Mouse (Mus musculus) MEL (cell line): Measurements from ENCODE around the gene Naa40. TPM values are rescaled to one million over a fixed set of nuclear protein-coding genes. Genes with fewer than 3 reads are reported as not detected.

ENCODE experiments used
- DNase-seq: peaks from one replicate; pipeline ENCODE4 v3.0.0; 2011; ENCODE audit warnings: low read depth, low spot score
- H3K27ac ChIP-seq: 2 replicates; pipeline ENCODE4 v1.5.1; 2012; ENCODE audit warnings: low read depth, mild to moderate bottlenecking, control low read depth, low read length, moderate library complexity; ENCODE audit not compliant: control insufficient read depth
- H3K27me3 ChIP-seq, 2 experiments: fragments of 150-350 bp in 1 of 2; sonication (generic) in 1 of 2; 2 replicates each; pipeline ENCODE4 v1.6.1; 2012; ENCODE audit warnings: low read length in 2 of 2, mild to moderate bottlenecking in 2 of 2, improper control_type of control experiment in 1 of 2, moderate library complexity in 1 of 2; ENCODE audit not compliant: insufficient read depth in 2 of 2, control insufficient read depth in 1 of 2
- H3K36me3 ChIP-seq, 2 experiments: 2 replicates each; pipeline ENCODE4 v1.6.1; 2012 to 2014; ENCODE audit warnings: low read length in 2 of 2, improper control_type of control experiment in 1 of 2, inconsistent platforms in 1 of 2, mild to moderate bottlenecking in 1 of 2; ENCODE audit not compliant: insufficient read depth in 2 of 2, control insufficient read depth in 1 of 2
- H3K4me1 ChIP-seq, 2 experiments: fragments of 150-350 bp in 1 of 2; sonication (generic) in 1 of 2; 2 replicates each; pipeline ENCODE4 v1.6.1; 2012; ENCODE audit warnings: low read length in 2 of 2, improper control_type of control experiment in 1 of 2, mild to moderate bottlenecking in 1 of 2; ENCODE audit not compliant: insufficient read depth in 2 of 2, control insufficient read depth in 1 of 2
- H3K4me3 ChIP-seq, 2 experiments: fragments of 150-350 bp in 1 of 2; sonication (generic) in 1 of 2; 2 replicates each; pipeline ENCODE4 v1.5.1; 2012; ENCODE audit warnings: low read depth in 2 of 2, low read length in 2 of 2, mild to moderate bottlenecking in 2 of 2, moderate library complexity in 2 of 2, control low read depth in 1 of 2, improper control_type of control experiment in 1 of 2; ENCODE audit not compliant: control insufficient read depth in 1 of 2, insufficient read depth in 1 of 2
- H3K79me2 ChIP-seq: 2 replicates; pipeline ENCODE4 v1.6.1; 2012; ENCODE audit warnings: mild to moderate bottlenecking, low read length, moderate library complexity; ENCODE audit not compliant: control insufficient read depth, poor library complexity, insufficient read depth
- H3K9ac ChIP-seq: 2 replicates; pipeline ENCODE4 v1.6.1; 2012; ENCODE audit warnings: low read depth, mild to moderate bottlenecking, control low read depth, low read length, moderate library complexity; ENCODE audit not compliant: control insufficient read depth, poor library complexity, severe bottlenecking
- H3K9me3 ChIP-seq: fragments of 150-350 bp; sonication (generic); replicated peaks from 2 replicates; pipeline ENCODE4 v1.6.1; 2012; ENCODE audit warnings: mild to moderate bottlenecking, low read length, improper control_type of control experiment, moderate library complexity; ENCODE audit not compliant: insufficient read depth
- BHLHE40 ChIP-seq: IDR thresholded peaks from 2 replicates; pipeline ENCODE4 v1.6.1; 2012; ENCODE audit warnings: low read depth, mild to moderate bottlenecking, inconsistent platforms, low read length, improper control_type of control experiment, borderline replicate concordance
- E2F4 ChIP-seq: IDR thresholded peaks from 2 replicates; pipeline ENCODE4 v1.6.1; 2011; ENCODE audit warnings: low read depth, low read length, improper control_type of control experiment, borderline replicate concordance
- GABPA ChIP-seq: IDR thresholded peaks from 2 replicates; pipeline ENCODE4 v1.6.1; 2012; ENCODE audit warnings: low read depth, mild to moderate bottlenecking, inconsistent platforms, low read length, improper control_type of control experiment, moderate library complexity
- KAT2A ChIP-seq: conservative IDR thresholded peaks from 2 replicates; pipeline ENCODE4 v1.6.1; 2012; ENCODE audit warnings: low read depth, low read length, improper control_type of control experiment, inconsistent platforms
- MXI1 ChIP-seq: IDR thresholded peaks from 2 replicates; pipeline ENCODE4 v1.6.1; 2011; ENCODE audit warnings: mild to moderate bottlenecking, low read depth, low read length, improper control_type of control experiment
- MYC ChIP-seq: IDR thresholded peaks from 2 replicates; pipeline ENCODE4 v1.6.1; 2011; ENCODE audit warnings: low read depth, mild to moderate bottlenecking, low read length, improper control_type of control experiment, moderate library complexity
- NELFE ChIP-seq: IDR thresholded peaks from 2 replicates; pipeline ENCODE4 v1.6.1; 2011; ENCODE audit warnings: low read depth, low read length, improper control_type of control experiment
- POLR2AphosphoS2 ChIP-seq: IDR thresholded peaks from 2 replicates; pipeline ENCODE4 v1.6.1; 2011; ENCODE audit warnings: low read length, improper control_type of control experiment
- POLR2AphosphoS5 ChIP-seq: IDR thresholded peaks from 2 replicates; pipeline ENCODE4 v1.6.1; 2012; ENCODE audit warnings: low read depth, borderline replicate concordance, mild to moderate bottlenecking, inconsistent platforms, low read length, moderate library complexity, mixed read lengths
- RAD21 ChIP-seq: IDR thresholded peaks from 2 replicates; pipeline ENCODE4 v1.6.1; 2011; ENCODE audit warnings: mild to moderate bottlenecking, low read depth, low read length, improper control_type of control experiment
- RCOR1 ChIP-seq: IDR thresholded peaks from 2 replicates; pipeline ENCODE4 v1.6.1; 2012; ENCODE audit warnings: low read depth, mild to moderate bottlenecking, inconsistent platforms, low read length, improper control_type of control experiment
- USF1 ChIP-seq: IDR thresholded peaks from 2 replicates; pipeline ENCODE4 v1.6.1; 2014; ENCODE audit warnings: low read depth, mild to moderate bottlenecking, inconsistent platforms, low read length, improper control_type of control experiment, moderate library complexity
- USF2 ChIP-seq, 2 experiments: IDR thresholded peaks; 2 replicates each; pipeline ENCODE4 v1.6.1; 2011 to 2012; ENCODE audit warnings: improper control_type of control experiment in 2 of 2, low read length in 2 of 2, borderline replicate concordance in 1 of 2, inconsistent platforms in 1 of 2, low read depth in 1 of 2, mild to moderate bottlenecking in 1 of 2; ENCODE audit not compliant: insufficient read depth in 1 of 2
- ZMIZ1 ChIP-seq: IDR thresholded peaks from 2 replicates; pipeline ENCODE4 v1.6.1; 2012; ENCODE audit warnings: low read depth, mild to moderate bottlenecking, inconsistent platforms, low read length, improper control_type of control experiment, moderate library complexity
- polyA plus RNA-seq, 2 experiments: library from polyadenylated mRNA; stranded (reverse) in 1 of 2; unstranded in 1 of 2; fragments of >175 nt in 1 of 2; fragments of >200 nt in 1 of 2; gene quantifications; 2 replicates each; pipeline versions ENCODE4 v1.2.1 to v1.2.4; 2012; ENCODE audit warnings: low replicate concordance in 2 of 2, low read depth in 1 of 2; ENCODE audit not compliant: insufficient read length in 2 of 2, insufficient read depth in 1 of 2, missing spikeins in 1 of 2
- total RNA-seq: library from RNA; depleted of rRNA; stranded (reverse); fragments of 300-350 nt; gene quantifications from 2 replicates; pipeline ENCODE4 v1.2.3, GENCODE M21; 2012

Gene Naa40
- total and polyA plus RNA-seq, 3 experiments = 46.8 to 75.7 TPM; not detected in 1

DNA sequence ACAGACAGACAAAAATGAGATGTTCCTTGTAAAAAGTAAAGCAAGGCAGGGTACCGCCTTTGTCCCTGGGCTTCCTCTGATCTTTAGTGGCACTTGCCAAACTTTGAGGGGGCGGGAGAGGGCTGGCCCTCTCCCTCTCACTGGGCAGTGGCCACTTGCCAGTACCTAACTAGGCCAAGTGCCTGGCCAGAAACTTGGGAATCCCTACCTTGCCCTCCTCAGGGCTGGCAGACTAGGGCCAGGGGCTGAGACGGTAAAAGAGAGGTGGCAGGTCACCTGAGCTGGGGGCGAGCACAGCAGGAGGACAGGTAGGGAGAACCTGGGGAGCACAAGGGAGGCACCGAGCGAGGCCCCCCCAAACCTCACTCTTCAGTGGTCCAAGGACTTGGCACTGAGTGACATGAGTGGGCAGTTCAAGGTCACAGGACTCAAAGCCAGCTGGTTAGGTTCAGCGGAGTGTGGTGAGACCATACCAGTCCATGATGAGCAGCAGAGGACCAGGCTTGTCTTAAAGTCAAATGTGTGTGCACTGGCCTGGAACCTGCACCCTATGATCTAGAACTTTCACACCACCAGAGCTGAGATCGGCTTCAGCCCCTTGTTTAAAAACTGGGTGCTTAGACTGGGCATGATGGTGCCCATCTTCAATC, 60.1 kb downstream of the Naa40 start:
- DNase-seq = no peak
- Histone ChIP-seq H3K4me3 (no peak overlapping the region), H3K27me3 (no peaks in the 10 kb centered on the region), H3K36me3 (no peaks in the 10 kb centered on the region), H3K79me2 (no peaks in the 10 kb centered on the region), H3K4me1 (no peaks in the 10 kb centered on the region), H3K9ac (no peak overlapping the region), H3K9me3 (no peaks in the 10 kb centered on the region), H3K27ac (no peak overlapping the region)
- no peak for TF ChIP-seq RAD21
- no peak for TF ChIP-seq POLR2AphosphoS5
- no peak for TF ChIP-seq MXI1
- no peak for TF ChIP-seq BHLHE40
- TF ChIP-seq USF2 (IDR thresholded peaks at IDR 0.05; ENCODE audit: borderline replicate concordance in 1 of 2, insufficient read depth in 1 of 2, low read depth in 1 of 2, low read length in 2 of 2) = no peak
- no peak for TF ChIP-seq KAT2A
- no peak for TF ChIP-seq E2F4
- TF ChIP-seq ZMIZ1 = no peak
- no peak for TF ChIP-seq NELFE
- TF ChIP-seq MYC = no peak
- no peak for TF ChIP-seq USF1

DNA sequence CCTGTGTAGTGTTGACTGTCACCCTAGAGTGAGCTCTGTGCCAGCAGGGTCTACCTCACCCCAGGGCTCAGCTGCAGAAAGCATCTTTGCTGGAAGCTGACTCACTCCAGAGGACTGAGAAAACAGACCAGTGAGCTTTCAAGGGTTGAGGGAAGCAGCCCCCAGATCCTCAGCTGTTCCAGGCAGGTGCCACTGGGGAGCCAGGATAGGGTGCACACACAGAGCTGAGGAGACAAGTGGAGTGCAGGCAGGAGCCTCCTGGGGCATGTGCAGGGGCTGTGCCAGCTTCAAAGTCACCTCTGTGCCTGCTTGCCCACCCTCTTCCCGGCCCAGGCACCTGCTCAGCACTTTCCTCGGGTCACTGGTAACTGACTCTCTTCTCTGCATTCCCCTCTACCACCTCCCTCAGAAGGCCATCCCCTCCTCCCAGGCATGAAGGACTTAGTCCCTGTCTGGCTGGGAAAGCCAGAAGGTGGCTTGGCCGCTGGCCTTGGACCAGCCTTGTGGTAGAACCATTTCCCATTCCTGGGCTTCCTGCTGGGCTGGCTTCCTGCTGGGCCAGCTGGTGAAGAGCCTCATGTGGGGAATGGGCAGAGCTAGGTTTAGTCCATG, 62.0 kb downstream of the Naa40 start:
- TF ChIP-seq RCOR1 (no peak), GABPA (no peak), POLR2AphosphoS2 (no peak), MXI1 (no peak)
- TF ChIP-seq, all 39 proteins: peak for 0
- H3K4me3 ChIP-seq = no peak overlapping the region
- H3K27ac ChIP-seq = no peak overlapping the region
- no peaks in the 10 kb centered on the region for H3K9me3 ChIP-seq
- H3K79me2 ChIP-seq = no peaks in the 10 kb centered on the region
- no peak overlapping the region for H3K9ac ChIP-seq
- no peaks in the 10 kb centered on the region for H3K27me3 ChIP-seq
- H3K4me1 ChIP-seq = no peaks in the 10 kb centered on the region
- DNase-seq = no peak
- no peaks in the 10 kb centered on the region for H3K36me3 ChIP-seq
